Mouse (Mus musculus): ENCODE measurements at regions not wholly inside any gene's neighbourhood (a gene's known extent, or its start where the extent isn't known, plus 50 kb on each side); places are given as distances from the start of the nearest gene placed in this dataset.

GRCm38 (mm10) chr15:62422995-62423394 is 1422.0 kb downstream of the Gsdmc2 start:
- TF ChIP-seq CTCF (conservative IDR thresholded peaks at IDR 0.05 in 1 of 2, IDR thresholded peaks at IDR 0.05 in 1 of 2; ENCODE audit: low read depth in 2 of 2, low read length in 2 of 2) (no peak), TBP (conservative IDR thresholded peaks at IDR 0.05; ENCODE audit: low read depth, low read length) (0 out of 2 replicates have a peak, but pooled peaks have one; percentile 28), USF2 (conservative IDR thresholded peaks at IDR 0.05; ENCODE audit: low read depth, low read length) (no peak), IRF4 (IDR thresholded peaks at IDR 0.05; ENCODE audit: low read depth, low read length) (no peak), BHLHE40 (IDR thresholded peaks at IDR 0.05; ENCODE audit: low read depth, low read length) (no peak), POLR2A (IDR thresholded peaks at IDR 0.05; ENCODE audit: low read depth, low read length) (no peak), ZC3H11A (IDR thresholded peaks at IDR 0.05; ENCODE audit: low read depth, low read length) (no peak), ZKSCAN1 (IDR thresholded peaks at IDR 0.05; ENCODE audit: borderline replicate concordance, low read depth, low read length) (no peak), USF1 (IDR thresholded peaks at IDR 0.05; ENCODE audit: low read depth, low read length) (no peak), JUND (conservative IDR thresholded peaks at IDR 0.05; ENCODE audit: low read depth, low read length) (no peak)
